Mouse (Mus musculus): Measurements from ENCODE around the gene Ksr2. TPM values are rescaled to one million over a fixed set of nuclear protein-coding genes. Genes with fewer than 3 reads are reported as not detected.
A peak's percentile ranks its signal among the peaks of the same experiment; 100 is the strongest.

Gene Ksr2
- polyA plus RNA-seq, 1 experiment from 2014 or later = 2.1 TPM

- WGBS = 14% methylated on average over 31 of the region's 31 CpGs
- H3K27ac ChIP-seq = peak overlapping the region; percentile 79
- H3K36me3 ChIP-seq = no peaks in the 10 kb centered on the region
- H3K4me3 ChIP-seq = peak overlapping the region; percentile 42
- DNase-seq (ENCODE audit: low spot score) = peak; percentile 85
- no peaks in the 10 kb centered on the region for H3K27me3 ChIP-seq (ENCODE audit: insufficient read depth, poor library complexity, severe bottlenecking)
- no peaks in the 10 kb centered on the region for H3K9me3 ChIP-seq
- peaks cover 20% of the 10 kb centered on the region for H3K4me1 ChIP-seq (replicated peaks)
These were observed 79.4 kb downstream of the Ksr2 start for GRCm38 (mm10) chr5:117492933-117493863.

DNA sequence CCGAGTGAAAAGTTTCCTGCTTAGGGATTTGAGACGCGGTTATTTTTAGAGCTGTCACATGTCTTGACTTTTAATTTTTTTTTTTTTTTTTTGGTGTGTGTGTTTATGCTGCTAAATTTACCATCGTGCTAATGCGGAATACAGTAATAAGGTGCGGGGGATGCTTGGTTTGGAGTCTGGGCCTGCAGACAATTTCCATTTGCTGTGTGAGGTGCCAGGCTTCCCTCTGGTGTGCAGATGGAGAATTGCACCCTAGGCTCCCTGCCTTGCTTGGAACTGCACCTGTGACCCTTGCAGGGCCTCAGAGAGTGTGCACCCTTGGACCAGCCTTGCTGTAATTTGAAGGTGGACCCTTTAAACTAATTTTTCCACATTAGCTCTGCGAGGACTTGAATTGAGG is 80.1 kb downstream of the Ksr2 start:
- Histone ChIP-seq H3K36me3 (no peaks in the 10 kb centered on the region), H3K4me3 (peak overlapping the region; percentile 42), H3K27ac (no peak overlapping the region), H3K9me3 (no peaks in the 10 kb centered on the region), H3K4me1 (replicated peaks) (peaks cover 20% of the 10 kb centered on the region), H3K27me3 (ENCODE audit: insufficient read depth, poor library complexity, severe bottlenecking) (no peaks in the 10 kb centered on the region)
- DNase-seq (ENCODE audit: low spot score) = peak; percentile 74
- WGBS = 29% methylated on average over 7 of the region's 7 CpGs

DNA sequence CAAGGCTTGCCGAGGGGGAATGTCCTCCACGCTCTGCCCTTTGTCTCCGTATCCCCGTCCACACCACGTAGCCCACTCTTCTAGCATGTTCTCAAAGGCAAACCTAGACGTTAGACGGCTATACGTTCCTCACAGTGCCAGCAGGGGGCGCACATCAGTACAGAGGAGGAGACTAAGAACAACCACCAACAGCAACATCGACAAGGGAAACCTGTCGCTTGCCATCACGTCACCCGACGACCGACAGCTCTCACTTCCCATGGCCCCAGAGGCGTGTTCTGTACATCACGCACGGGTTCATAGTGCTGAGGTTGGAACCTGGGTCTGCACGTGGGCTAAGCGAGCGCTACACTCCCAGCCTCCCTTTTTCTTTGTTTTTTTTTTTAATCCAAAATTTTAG is 83.3 kb downstream of the Ksr2 start:
- Histone ChIP-seq H3K36me3 (no peaks in the 10 kb centered on the region), H3K4me3 (no peak overlapping the region), H3K9me3 (no peaks in the 10 kb centered on the region), H3K4me1 (replicated peaks) (peaks cover 20% of the 10 kb centered on the region), H3K27ac (no peak overlapping the region), H3K27me3 (ENCODE audit: insufficient read depth, poor library complexity, severe bottlenecking) (no peaks in the 10 kb centered on the region)
- WGBS = 64% methylated on average over 21 of the region's 21 CpGs
- DNase-seq (ENCODE audit: low spot score) = peak; percentile 19

DNA sequence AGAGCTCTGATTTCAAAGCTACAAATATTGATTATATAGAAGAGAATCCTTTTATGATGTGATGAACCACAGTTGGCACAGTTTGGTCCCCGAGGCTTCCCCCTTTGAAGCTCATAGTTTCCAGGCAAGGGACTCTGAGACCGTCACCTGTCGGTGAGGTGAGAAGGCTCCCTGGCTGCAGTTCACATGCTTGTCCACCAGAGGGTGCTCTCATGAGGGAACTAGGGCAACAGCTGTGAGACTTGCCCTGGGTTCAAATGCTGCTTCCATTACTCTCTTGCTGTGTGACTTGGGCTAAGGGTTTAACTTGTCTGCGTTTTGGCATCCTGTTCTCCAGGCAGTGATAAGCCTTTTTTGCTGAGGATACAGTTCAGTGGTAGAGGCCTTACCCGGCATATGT is 88.8 kb downstream of the Ksr2 start:
- Histone ChIP-seq H3K36me3 (no peaks in the 10 kb centered on the region), H3K27ac (no peak overlapping the region), H3K4me1 (replicated peaks) (no peaks in the 10 kb centered on the region), H3K9me3 (peaks cover 3% of the 10 kb centered on the region; the same call in 1 of the 2 replicates), H3K4me3 (no peak overlapping the region), H3K27me3 (ENCODE audit: insufficient read depth, poor library complexity, severe bottlenecking) (no peaks in the 10 kb centered on the region)
- DNase-seq (ENCODE audit: low spot score) = no peak
- WGBS = 86% methylated on average over 5 of the region's 5 CpGs

DNA sequence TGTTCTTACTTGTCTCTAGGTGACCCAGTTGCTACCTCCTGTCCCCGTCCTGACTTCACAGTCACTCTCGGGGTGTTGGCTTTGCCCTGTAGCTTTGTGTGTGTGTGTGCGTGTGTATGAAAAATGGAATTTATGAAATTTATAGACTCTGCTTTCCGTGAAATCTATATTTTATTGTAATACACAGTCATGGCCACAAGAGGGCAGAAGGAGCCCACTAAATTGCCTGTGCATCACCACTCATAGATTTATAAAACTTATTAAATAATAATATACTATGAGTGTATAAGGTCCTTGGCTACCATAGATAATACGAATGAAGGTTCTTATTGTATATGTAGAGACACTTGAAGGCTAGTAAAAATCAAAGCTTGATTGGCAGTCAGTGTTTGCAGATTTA is 90.6 kb downstream of the Ksr2 start:
- no peak overlapping the region for H3K4me3 ChIP-seq
- H3K27me3 ChIP-seq (ENCODE audit: insufficient read depth, poor library complexity, severe bottlenecking) = no peaks in the 10 kb centered on the region
- DNase-seq (ENCODE audit: low spot score) = no peak
- WGBS = 89% methylated on average over 5 of the region's 5 CpGs
- H3K36me3 ChIP-seq = no peaks in the 10 kb centered on the region
- H3K27ac ChIP-seq = no peak overlapping the region
- peaks cover 1% of the 10 kb centered on the region for H3K4me1 ChIP-seq (replicated peaks)
- peaks cover 3% of the 10 kb centered on the region; the same call in 1 of the 2 replicates for H3K9me3 ChIP-seq

GRCm38 (mm10) chr5:117505204-117505603 is 91.4 kb downstream of the Ksr2 start:
- peaks cover 9% of the 10 kb centered on the region for H3K4me1 ChIP-seq (replicated peaks)
- WGBS = 69% methylated on average over 10 of the region's 10 CpGs
- H3K4me3 ChIP-seq = no peak overlapping the region
- H3K27ac ChIP-seq = no peak overlapping the region
- peaks cover 3% of the 10 kb centered on the region; the same call in 1 of the 2 replicates for H3K9me3 ChIP-seq
- no peaks in the 10 kb centered on the region for H3K27me3 ChIP-seq (ENCODE audit: insufficient read depth, poor library complexity, severe bottlenecking)
- peak; percentile 67 for DNase-seq (ENCODE audit: low spot score)
- no peaks in the 10 kb centered on the region for H3K36me3 ChIP-seq

DNA sequence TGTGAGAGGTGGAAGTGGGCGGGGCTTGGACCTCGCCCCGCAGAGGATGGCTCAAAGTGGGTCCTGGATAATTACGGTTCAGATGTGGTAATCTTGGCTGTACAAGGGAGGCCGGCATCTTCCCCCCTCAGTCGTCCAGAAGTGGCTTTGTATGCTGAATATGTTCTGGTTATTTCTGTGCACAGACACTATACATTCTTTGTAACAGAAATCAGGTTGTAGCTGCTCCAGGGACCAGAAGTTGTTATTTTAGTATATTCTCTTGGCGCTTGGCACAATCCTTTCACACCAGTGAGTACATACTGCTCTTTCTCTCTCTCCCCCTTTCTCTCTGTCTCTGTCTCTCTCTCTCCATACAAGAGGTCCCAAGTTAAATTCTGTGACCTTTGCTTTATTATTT is 92.0 kb downstream of the Ksr2 start:
- DNase-seq (ENCODE audit: low spot score) = no peak
- no peak overlapping the region for H3K4me3 ChIP-seq
- H3K36me3 ChIP-seq = no peaks in the 10 kb centered on the region
- H3K9me3 ChIP-seq = peaks cover 3% of the 10 kb centered on the region; the same call in 1 of the 2 replicates
- H3K27ac ChIP-seq = no peak overlapping the region
- H3K27me3 ChIP-seq (ENCODE audit: insufficient read depth, poor library complexity, severe bottlenecking) = no peaks in the 10 kb centered on the region
- H3K4me1 ChIP-seq (replicated peaks) = peaks cover 10% of the 10 kb centered on the region
- 79% methylated on average over 7 of the region's 7 CpGs for WGBS

DNA sequence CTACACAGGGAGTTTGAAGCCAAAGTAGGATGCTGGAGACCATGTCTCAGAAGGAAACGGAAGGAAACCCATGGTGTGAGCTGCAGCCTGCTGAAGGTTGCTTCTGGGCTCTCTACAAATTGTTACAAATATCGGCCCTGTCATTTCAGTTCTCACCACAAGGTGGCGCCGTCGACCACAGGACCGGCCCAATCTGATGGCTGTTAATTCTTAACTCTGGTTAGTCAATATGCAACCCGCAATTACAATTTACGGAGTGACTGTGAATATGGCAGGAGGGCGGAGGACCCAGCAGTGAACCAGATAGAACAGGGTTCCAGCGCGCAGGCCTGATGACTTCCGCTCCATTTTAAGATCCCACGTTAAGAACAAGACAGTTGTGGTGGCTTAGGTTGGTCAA is 92.6 kb downstream of the Ksr2 start:
- Histone ChIP-seq H3K9me3 (peaks cover 3% of the 10 kb centered on the region; the same call in 1 of the 2 replicates), H3K4me1 (replicated peaks) (peaks cover 16% of the 10 kb centered on the region), H3K27ac (no peak overlapping the region), H3K27me3 (ENCODE audit: insufficient read depth, poor library complexity, severe bottlenecking) (no peaks in the 10 kb centered on the region), H3K4me3 (no peak overlapping the region), H3K36me3 (no peaks in the 10 kb centered on the region)
- 40% methylated on average over 13 of the region's 13 CpGs for WGBS
- peak; percentile 68 for DNase-seq (ENCODE audit: low spot score)

DNA sequence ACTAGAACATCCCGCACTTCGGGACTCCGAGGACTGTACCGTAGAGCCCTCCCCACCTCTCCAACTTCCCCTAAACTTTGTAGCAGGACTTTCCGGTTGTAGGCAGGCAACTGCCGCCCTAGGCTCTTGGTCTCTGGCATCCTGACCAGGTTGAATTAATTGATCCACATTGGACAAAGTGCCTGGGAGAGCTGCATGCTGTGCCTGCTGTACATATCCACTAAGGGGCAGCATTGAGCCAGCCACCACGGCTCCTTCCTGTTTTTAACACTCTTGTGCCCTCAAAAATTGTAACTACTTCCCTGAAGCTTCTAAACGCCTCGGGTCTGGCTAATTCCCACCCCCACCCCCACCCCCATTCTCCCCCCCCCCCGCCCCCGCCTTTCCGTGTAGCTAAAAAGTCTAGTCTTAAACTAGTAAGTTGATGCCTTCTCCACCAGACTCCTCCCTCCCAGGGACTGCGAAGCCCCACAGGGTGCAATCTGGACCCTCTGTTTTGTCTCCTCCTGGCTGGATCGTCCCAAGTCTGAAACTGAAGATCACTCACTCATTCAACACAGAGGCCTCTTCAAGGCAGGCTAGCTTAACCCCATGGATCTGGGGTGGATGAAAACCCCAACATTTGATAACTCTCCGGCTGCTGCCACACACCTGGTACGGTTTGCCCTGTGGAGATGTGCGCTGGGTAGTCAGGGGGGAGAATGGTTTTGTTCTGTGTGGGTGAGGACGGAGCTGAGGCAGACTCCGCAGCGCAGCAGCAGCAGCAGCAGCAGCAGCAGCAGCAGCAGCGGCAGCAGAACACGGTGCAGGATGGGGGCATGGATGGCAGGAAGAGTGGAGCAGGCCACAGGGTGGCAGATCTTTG is 95.9 kb downstream of the Ksr2 start:
- no peaks in the 10 kb centered on the region for H3K36me3 ChIP-seq
- peak overlapping the region; percentile 67; the same call in 1 of the 2 replicates for H3K27ac ChIP-seq
- WGBS = 41% methylated on average over 22 of the region's 22 CpGs
- peaks cover 16% of the 10 kb centered on the region for H3K4me1 ChIP-seq (replicated peaks)
- peak; percentile 63 for DNase-seq (ENCODE audit: low spot score)
- H3K27me3 ChIP-seq (ENCODE audit: insufficient read depth, poor library complexity, severe bottlenecking) = no peaks in the 10 kb centered on the region
- no peak overlapping the region for H3K4me3 ChIP-seq
- H3K9me3 ChIP-seq = no peaks in the 10 kb centered on the region

DNA sequence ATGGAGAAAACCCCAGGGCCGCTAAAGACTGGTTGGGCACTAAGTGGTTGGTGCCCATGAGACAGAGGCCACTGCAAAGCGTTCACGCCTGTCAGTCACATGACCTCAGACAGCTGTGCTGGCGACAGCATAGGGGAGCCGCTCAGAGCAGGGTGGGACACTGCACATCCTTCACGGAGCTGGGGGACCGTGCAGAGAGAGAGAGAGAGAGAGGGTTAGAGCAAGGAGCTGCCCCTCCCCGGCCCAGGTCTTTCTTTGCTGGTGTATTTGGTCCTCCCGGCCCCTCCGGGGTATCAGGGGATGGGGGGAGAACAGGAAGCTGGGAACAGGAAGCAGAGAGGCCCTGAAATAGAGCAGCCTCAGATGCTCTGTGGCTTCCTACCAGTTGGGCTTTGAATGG is 97.1 kb downstream of the Ksr2 start:
- Histone ChIP-seq H3K36me3 (no peaks in the 10 kb centered on the region), H3K9me3 (no peaks in the 10 kb centered on the region), H3K27me3 (ENCODE audit: insufficient read depth, poor library complexity, severe bottlenecking) (no peaks in the 10 kb centered on the region), H3K4me1 (replicated peaks) (peaks cover 16% of the 10 kb centered on the region), H3K4me3 (no peak overlapping the region), H3K27ac (peak overlapping the region; percentile 24; the same call in 1 of the 2 replicates)
- 78% methylated on average over 10 of the region's 10 CpGs for WGBS
- no peak for DNase-seq (ENCODE audit: low spot score)

- Histone ChIP-seq H3K36me3 (no peaks in the 10 kb centered on the region), H3K27ac (no peak overlapping the region), H3K4me1 (replicated peaks) (peaks cover 11% of the 10 kb centered on the region), H3K9me3 (no peaks in the 10 kb centered on the region), H3K27me3 (ENCODE audit: insufficient read depth, poor library complexity, severe bottlenecking) (no peaks in the 10 kb centered on the region), H3K4me3 (no peak overlapping the region)
- no peak for DNase-seq (ENCODE audit: low spot score)
- WGBS = 91% methylated on average over 12 of the region's 12 CpGs
These were observed 101.6 kb downstream of the Ksr2 start for GRCm38 (mm10) chr5:117515396-117515795.

DNA sequence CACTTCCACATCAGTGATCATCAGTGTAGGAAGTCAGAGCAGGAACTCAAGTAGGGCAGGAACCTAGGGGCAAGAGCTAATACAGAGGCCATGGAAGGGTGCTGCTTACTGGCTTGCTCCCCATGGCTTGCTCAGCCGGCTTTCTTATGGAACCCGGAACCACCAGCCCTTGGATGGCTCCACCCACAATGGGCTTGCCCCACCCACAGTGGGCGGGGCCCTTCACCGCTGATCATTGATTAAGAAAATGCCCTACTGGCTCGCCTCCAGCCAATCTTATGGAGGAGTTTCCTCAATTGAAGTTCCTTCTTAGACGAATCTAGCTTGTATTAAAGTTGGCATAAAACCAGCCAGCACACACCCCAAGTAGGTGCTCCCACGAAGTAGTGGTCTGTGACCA is 102.1 kb downstream of the Ksr2 start:
- no peaks in the 10 kb centered on the region for H3K36me3 ChIP-seq
- no peaks in the 10 kb centered on the region for H3K27me3 ChIP-seq (ENCODE audit: insufficient read depth, poor library complexity, severe bottlenecking)
- no peak for DNase-seq (ENCODE audit: low spot score)
- no peak overlapping the region for H3K4me3 ChIP-seq
- WGBS = 79% methylated on average over 7 of the region's 7 CpGs
- peaks cover 8% of the 10 kb centered on the region for H3K4me1 ChIP-seq (replicated peaks)
- H3K9me3 ChIP-seq = no peaks in the 10 kb centered on the region
- no peak overlapping the region for H3K27ac ChIP-seq

GRCm38 (mm10) chr5:117516597-117516996 is 102.8 kb downstream of the Ksr2 start:
- no peaks in the 10 kb centered on the region for H3K36me3 ChIP-seq
- H3K27ac ChIP-seq = no peak overlapping the region
- peaks cover 3% of the 10 kb centered on the region; the same call in 1 of the 2 replicates for H3K4me1 ChIP-seq (replicated peaks)
- H3K27me3 ChIP-seq (ENCODE audit: insufficient read depth, poor library complexity, severe bottlenecking) = no peaks in the 10 kb centered on the region
- peak; percentile 78 for DNase-seq (ENCODE audit: low spot score)
- H3K4me3 ChIP-seq = no peak overlapping the region
- H3K9me3 ChIP-seq = no peaks in the 10 kb centered on the region
- 6% methylated on average over 8 of the region's 8 CpGs for WGBS

Data from hindbrain, embryonic 10.5 days (tissue).